Mouse (Mus musculus) colon, adult 2 months (tissue): ENCODE measurements around the gene Grifin. TPM values are rescaled to one million over a fixed set of nuclear protein-coding genes. Genes with fewer than 3 reads are reported as not detected.

Experiments
- polyA plus RNA-seq: library from polyadenylated mRNA; depleted of rRNA; stranded (reverse); fragments of >200 nt; gene quantifications from 2 replicates; pipeline ENCODE4 v1.2.3, GENCODE M21; 2012; rRNA removed

Grifin gene
- polyA plus RNA-seq = not detected in 2 replicates

DNA sequence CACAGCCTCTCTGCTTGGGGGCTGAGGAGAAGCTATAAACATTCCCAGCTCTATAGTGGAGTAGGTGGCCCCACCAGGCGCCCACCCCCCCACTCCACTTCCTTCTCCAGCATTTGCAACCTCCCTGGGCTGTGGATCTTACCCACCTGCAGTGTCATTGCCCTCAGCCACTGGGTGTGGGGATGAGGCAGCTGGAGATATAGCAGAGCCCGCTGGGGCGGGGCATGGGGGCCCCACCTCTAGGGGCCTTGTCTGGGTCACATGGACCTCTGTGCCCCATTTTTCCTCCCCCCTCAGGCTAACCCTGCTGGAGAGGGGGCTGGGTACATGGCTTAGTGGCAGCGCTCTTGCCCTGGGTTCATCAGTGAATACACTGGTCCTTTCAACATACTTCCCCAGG lies at the start of gene Grifin:
TSS of gene Grifin (minus strand) at position 176 of the 400 bp plus-strand sequence.

DNA sequence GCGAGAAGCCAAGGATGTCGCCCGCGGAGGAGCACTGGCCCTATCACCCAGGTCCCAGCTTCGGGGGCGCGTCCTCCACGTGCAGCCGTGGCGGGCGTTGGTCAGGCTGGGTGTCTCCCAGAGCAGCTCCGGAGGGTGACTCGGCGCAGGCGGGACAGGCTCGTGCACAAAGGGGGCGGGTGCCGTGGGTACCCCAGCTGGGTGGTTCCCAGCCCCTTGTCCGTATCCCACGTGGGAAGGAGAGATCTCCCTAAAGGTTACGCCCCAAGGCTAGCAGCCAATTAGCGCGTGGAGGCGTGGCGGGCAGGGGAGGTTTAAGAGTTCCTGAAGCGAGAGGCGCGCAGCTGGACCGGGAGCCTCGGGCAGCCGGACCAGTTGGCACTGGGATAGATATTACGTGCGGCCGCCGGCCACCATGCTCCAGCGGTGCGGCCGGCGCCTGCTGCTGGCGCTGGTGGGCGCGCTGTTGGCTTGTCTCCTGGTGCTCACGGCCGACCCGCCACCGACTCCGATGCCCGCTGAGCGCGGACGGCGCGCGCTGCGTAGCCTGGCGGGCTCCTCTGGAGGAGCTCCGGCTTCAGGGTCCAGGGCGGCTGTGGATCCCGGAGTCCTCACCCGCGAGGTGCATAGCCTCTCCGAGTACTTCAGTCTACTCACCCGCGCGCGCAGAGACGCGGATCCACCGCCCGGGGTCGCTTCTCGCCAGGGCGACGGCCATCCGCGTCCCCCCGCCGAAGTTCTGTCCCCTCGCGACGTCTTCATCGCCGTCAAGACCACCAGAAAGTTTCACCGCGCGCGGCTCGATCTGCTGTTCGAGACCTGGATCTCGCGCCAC lies 42.3 kb upstream of the Grifin start, which contains the start of gene Lfng:
TSS of gene Lfng (plus strand) at position 320 of the 835 bp plus-strand sequence.

Other genes starting within 250 kb of the Grifin start
- 16.9 and 17.6 TPM in 2 replicates for gene Mad1l1, start 243.5 kb downstream of the Grifin start, polyA plus RNA-seq
- gene Nudt1, start 243.4 kb downstream of the Grifin start, polyA plus RNA-seq = 10.6 and 11.4 TPM in 2 replicates
- 5.8 and 6.2 TPM in 2 replicates for gene Mrm2, start 233.2 kb downstream of the Grifin start, polyA plus RNA-seq
- 9.1 TPM in 2 replicates for gene Snx8, start 175.8 kb downstream of the Grifin start, polyA plus RNA-seq
- gene Eif3b, start 145.7 kb downstream of the Grifin start, polyA plus RNA-seq = 79.6 and 88.9 TPM in 2 replicates
- gene Gm4869, start 119.4 kb downstream of the Grifin start, polyA plus RNA-seq = not detected in 2 replicates
- 27.0 and 27.4 TPM in 2 replicates for gene Chst12, start 59.5 kb downstream of the Grifin start, polyA plus RNA-seq
- gene Lfng, start 42.2 kb upstream of the Grifin start, polyA plus RNA-seq = 66.8 and 83.1 TPM in 2 replicates
- gene Ttyh3, start 84.0 kb upstream of the Grifin start, polyA plus RNA-seq = 55.3 and 55.5 TPM in 2 replicates
- 9.6 and 10.3 TPM in 2 replicates for gene Iqce, start 137.3 kb upstream of the Grifin start, polyA plus RNA-seq
- 27.1 and 30.0 TPM in 2 replicates for gene Brat1, start 139.9 kb upstream of the Grifin start, polyA plus RNA-seq
- 3.8 and 5.5 TPM in 2 replicates for gene Amz1, start 159.1 kb upstream of the Grifin start, polyA plus RNA-seq